Mouse (Mus musculus) fibroblast of lung, adult 2 months (primary cell): ENCODE data around the gene Nubp1.

ENCODE experiments used
- DNase-seq: peaks from one replicate; pipeline ENCODE4 v3.0.0-alpha.2; 2011; ENCODE audit warnings: low read depth

Gene Nubp1

DNA sequence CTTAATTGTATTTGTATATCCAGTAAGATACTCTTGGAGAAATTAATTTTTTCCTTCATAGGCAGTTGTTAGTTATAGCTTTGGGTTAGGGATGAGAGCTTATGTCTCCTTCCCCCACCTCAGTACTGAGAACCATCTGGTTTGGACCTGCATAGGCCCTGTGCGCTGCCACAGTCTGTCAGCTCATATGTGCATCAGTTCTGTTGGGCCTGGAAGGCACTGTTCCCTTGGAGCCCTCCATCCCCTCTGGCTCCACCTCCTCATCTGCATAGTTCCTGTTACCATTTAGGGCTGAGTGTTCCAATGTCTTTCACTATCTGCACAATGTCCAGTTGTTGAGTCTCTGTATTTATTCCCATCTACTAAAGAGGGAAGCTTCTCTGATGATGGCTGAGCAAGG, 56.5 kb downstream of the Nubp1 start:
- DNase-seq, result no peak

DNA sequence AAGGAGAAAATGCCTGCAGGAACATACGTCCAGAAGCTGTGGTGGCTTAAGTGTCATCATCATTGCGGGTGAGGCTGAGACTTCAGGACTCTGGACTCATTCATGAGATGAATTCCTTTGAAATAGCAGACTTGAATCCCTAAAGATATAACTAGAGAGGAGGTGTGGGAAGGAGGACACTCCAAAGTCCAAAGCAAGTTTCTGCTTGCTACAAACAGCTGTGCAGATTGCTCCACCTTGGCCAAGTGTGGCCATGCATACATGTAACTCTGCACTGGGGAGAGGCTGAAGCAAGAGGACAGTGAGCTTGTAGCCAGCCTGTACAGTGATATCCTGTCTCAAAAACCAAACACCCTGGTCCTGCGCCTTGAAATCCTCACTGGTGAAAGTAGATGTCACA, 60.2 kb downstream of the Nubp1 start:
- no peak for DNase-seq
